Mouse (Mus musculus) liver, adult 2 months (tissue): Measurements from ENCODE around the gene Agbl3. TPM values are rescaled to one million over a fixed set of nuclear protein-coding genes. Genes with fewer than 3 reads are reported as not detected.

Experiments
- DNase-seq: peaks from one replicate; pipeline ENCODE4 v3.0.0-alpha.2; 2011; ENCODE audit warnings: low read depth, low spot score; ENCODE audit errors: extremely low read depth
- H3K27ac ChIP-seq: fragments of 200-500 bp; replicated peaks from 2 replicates; pipeline ENCODE4 v1.5.1; 2012; ENCODE audit warnings: low read depth, mild to moderate bottlenecking, control low read depth, inconsistent platforms, low read length; ENCODE audit not compliant: insufficient read depth
- H3K27me3 ChIP-seq: fragments of 200-500 bp; 2 replicates; pipeline ENCODE4 v1.6.1; 2012; ENCODE audit warnings: mild to moderate bottlenecking, moderate library complexity, low read length, inconsistent platforms; ENCODE audit not compliant: control insufficient read depth, insufficient read depth
- H3K36me3 ChIP-seq: fragments of 200-500 bp; 2 replicates; pipeline ENCODE4 v1.6.1; 2012; ENCODE audit warnings: low read length, inconsistent platforms; ENCODE audit not compliant: control insufficient read depth, insufficient read depth
- H3K4me1 ChIP-seq: fragments of 200-500 bp; 2 replicates; pipeline ENCODE4 v1.6.1; 2011; ENCODE audit warnings: low read length; ENCODE audit not compliant: control insufficient read depth, insufficient read depth
- H3K4me3 ChIP-seq: fragments of 200-500 bp; 2 replicates; pipeline ENCODE4 v1.5.1; 2011; ENCODE audit warnings: low read depth, mild to moderate bottlenecking, control low read depth, low read length, moderate library complexity; ENCODE audit not compliant: insufficient read depth
- H3K79me2 ChIP-seq: fragments of 200-500 bp; 2 replicates; pipeline ENCODE4 v1.6.1; 2012; ENCODE audit warnings: inconsistent platforms, mild to moderate bottlenecking, low read length, moderate library complexity; ENCODE audit not compliant: control insufficient read depth, insufficient read depth
- H3K9ac ChIP-seq: fragments of 200-500 bp; 2 replicates; pipeline ENCODE4 v1.6.1; 2012; ENCODE audit warnings: low read depth, mild to moderate bottlenecking, control low read depth, inconsistent platforms, low read length
- CTCF ChIP-seq: fragments of 200-500 bp; IDR thresholded peaks from 2 replicates; pipeline ENCODE4 v1.5.1; 2011; ENCODE audit warnings: low read depth, low read length, control low read depth
- POLR2A ChIP-seq: fragments of 200-500 bp; IDR thresholded peaks from 2 replicates; pipeline ENCODE4 v1.6.1; 2011; ENCODE audit warnings: low read length, control low read depth; ENCODE audit not compliant: insufficient read depth; ENCODE audit errors: extremely low read depth
- WGBS: fragments of 180-500 bp; shearing (Covaris S2); methylation state at CpG from one replicate; pipeline ENCODE4 v1.1.7; 2018; 5-methylcytosine and 5-hydroxymethylcytosine counted together
- polyA plus RNA-seq: library from polyadenylated mRNA; depleted of rRNA; stranded (reverse); fragments of >200 nt; gene quantifications from 2 replicates; pipeline ENCODE4 v1.2.3, GENCODE M21; 2012
- total RNA-seq: library from RNA; depleted of rRNA; stranded (reverse); fragments of >200 nt; gene quantifications from 2 replicates; pipeline ENCODE4 v1.2.3, GENCODE M21; 2014

Agbl3 gene
- total and polyA plus RNA-seq, 2 experiments, result 2.3 to 8.6 TPM

- peaks cover 4% of the 10 kb centered on the region for H3K4me1 ChIP-seq
These were observed 96.0 kb downstream of the Agbl3 start for GRCm38 (mm10) chr6:34875966-34876834.

GRCm38 (mm10) chr6:34876835-34877156 lies 96.6 kb downstream of the Agbl3 start:
- no peak overlapping the region for H3K9ac ChIP-seq
- H3K36me3 ChIP-seq, result no peaks in the 10 kb centered on the region
- no peak overlapping the region for H3K4me3 ChIP-seq
- no peaks in the 10 kb centered on the region for H3K79me2 ChIP-seq
- no peak for DNase-seq
- H3K27ac ChIP-seq, result 0 out of 2 replicates have a peak overlapping the region, but pooled peaks have one; percentile 2
- peaks cover 4% of the 10 kb centered on the region for H3K4me1 ChIP-seq
- H3K27me3 ChIP-seq, result no peaks in the 10 kb centered on the region
- WGBS, result 49% methylated on average over 2 of the region's 2 CpGs
- TF ChIP-seq CTCF (no peak), POLR2A (no peak)

More at GRCm38 (mm10) chr6:34875966-34876834, 96.0 kb downstream of the Agbl3 start:
- Histone ChIP-seq H3K9ac (no peak overlapping the region), H3K79me2 (no peaks in the 10 kb centered on the region), H3K27me3 (no peaks in the 10 kb centered on the region), H3K4me3 (no peak overlapping the region), H3K27ac (peak overlapping the region; percentile 85), H3K36me3 (no peaks in the 10 kb centered on the region)
- no peak for DNase-seq
- WGBS, result 63% methylated on average over 12 of the region's 12 CpGs
- TF ChIP-seq CTCF (no peak), POLR2A (no peak)

- TF ChIP-seq CTCF (peak; percentile 71), POLR2A (peak; percentile 90)
- DNase-seq, result peak; percentile 72
- Histone ChIP-seq H3K4me1 (peaks cover 4% of the 10 kb centered on the region), H3K36me3 (no peaks in the 10 kb centered on the region), H3K79me2 (no peaks in the 10 kb centered on the region), H3K27me3 (no peaks in the 10 kb centered on the region), H3K9ac (peak within 1 kb of the TSS; percentile 90), H3K4me3 (peak within 1 kb of the TSS; percentile 82), H3K27ac (peak within 1 kb of the TSS; percentile 72)
- WGBS, result under 1% methylated on average over 54 of the region's 56 CpGs
These were observed 97.5 kb downstream of the Agbl3 start, which contains the start of gene Cyren for GRCm38 (mm10) chr6:34877509-34878321. Cyren (minus strand) TSS chr6:34878060.

GRCm38 (mm10) chr6:34879101-34879740 lies 99.0 kb downstream of the Agbl3 start:
- peak overlapping the region; percentile 10; the same call in 1 of the 2 replicates for H3K27ac ChIP-seq
- no peaks in the 10 kb centered on the region for H3K27me3 ChIP-seq
- whole genome bisulfite sequencing, result 83% methylated on average over 16 of the region's 16 CpGs
- no peaks in the 10 kb centered on the region for H3K79me2 ChIP-seq
- TF ChIP-seq CTCF (no peak), POLR2A (no peak)
- H3K36me3 ChIP-seq, result no peaks in the 10 kb centered on the region; the same call in 1 of the 2 replicates
- no peak overlapping the region for H3K4me3 ChIP-seq
- no peak for DNase-seq
- H3K9ac ChIP-seq, result no peak overlapping the region
- peaks cover 4% of the 10 kb centered on the region for H3K4me1 ChIP-seq

- Histone ChIP-seq H3K79me2 (no peaks in the 10 kb centered on the region), H3K27me3 (no peaks in the 10 kb centered on the region), H3K4me1 (peaks cover 4% of the 10 kb centered on the region), H3K4me3 (no peak overlapping the region), H3K27ac (no peak overlapping the region), H3K36me3 (peaks cover 4% of the 10 kb centered on the region; the same call in 1 of the 2 replicates), H3K9ac (no peak overlapping the region)
- peak; percentile 63 for DNase-seq
- TF ChIP-seq CTCF (peak; percentile 67), POLR2A (no peak)
- WGBS, result 59% methylated on average over 6 of the region's 6 CpGs
These were observed 99.8 kb downstream of the Agbl3 start for GRCm38 (mm10) chr6:34879911-34880475.
